Mouse (Mus musculus): ENCODE measurements around the gene Aip. TPM values are rescaled to one million over a fixed set of nuclear protein-coding genes. Genes with fewer than 3 reads are reported as not detected.

Gene Aip
- 93.5 and 94.5 TPM in 2 replicates for polyA plus RNA-seq (2014; fragmentation: Nextera tagmentation; extraction: Ambion mirVana)

DNA sequence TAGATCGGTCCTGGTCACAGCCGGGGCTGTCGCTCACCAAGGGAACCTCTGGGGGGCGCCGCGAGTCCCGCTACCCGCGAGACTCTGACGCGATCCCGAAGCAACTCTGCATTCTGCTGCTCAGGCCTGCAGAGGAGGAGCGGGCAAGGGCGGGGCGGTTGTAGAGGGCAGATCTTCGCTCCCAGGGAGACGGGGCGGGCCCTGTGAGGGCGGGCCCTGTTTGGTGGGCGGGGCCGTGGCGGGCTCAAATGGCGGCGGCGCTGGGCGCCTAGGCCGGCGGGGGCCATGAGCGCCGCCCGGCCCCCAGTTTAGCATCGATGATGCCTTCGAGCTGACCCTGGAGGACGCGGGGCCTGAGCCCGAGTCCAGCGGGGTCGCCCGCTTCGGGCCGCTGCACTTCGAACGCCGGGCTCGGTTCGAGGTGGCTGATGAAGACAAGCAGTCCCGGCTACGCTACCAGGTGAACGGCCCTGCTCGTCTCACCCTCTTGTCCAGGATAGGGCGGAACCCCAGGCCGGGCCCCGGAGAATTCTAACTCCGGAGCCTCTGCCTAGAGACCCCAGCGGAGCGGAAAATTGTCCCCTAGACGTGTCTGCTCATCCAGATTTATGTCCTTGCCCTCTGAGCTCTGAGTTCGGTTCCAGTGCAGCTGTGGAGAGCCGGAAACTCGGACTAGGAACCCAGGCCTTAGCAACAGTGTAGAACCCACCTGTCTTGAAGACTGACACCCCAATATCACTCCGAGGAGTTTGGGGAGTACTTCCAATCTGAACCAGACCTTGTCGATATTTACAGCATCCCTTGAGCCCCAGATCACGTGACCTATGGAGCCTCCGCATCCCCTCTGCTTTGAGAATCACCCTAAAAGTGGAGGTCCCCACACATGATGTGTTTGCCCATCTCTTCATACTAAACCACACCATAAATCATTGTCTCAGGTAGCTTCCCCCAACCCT, at the start of gene Aip:
TSS of gene Aip (minus strand) at position 118 of the 956 bp plus-strand sequence.
- H3K9me3 ChIP-seq (ENCODE audit: low read depth, low read length): no peaks in the 10 kb centered on the region

DNA sequence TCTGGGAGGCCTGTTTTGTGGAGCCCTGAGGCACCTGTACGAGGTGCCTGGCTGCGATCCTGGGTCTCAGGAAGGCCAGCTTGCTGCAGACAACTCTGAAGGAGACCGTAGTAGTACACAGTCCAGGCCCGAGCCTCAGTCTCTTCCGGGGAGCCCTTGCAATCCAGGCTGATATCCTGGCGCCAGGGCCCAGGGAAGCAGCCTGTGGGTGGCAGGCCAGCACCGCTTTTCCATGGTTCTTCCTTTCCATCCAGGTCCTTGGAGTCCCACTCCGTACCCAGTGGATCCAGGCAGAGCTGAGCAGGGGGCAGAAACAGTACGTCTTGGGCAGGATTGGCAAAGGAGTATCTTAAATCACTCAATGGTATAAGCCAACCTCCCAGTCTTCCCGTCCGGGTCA, 47.3 kb upstream of the Aip start:
- H3K9me3 ChIP-seq (ENCODE audit: low read depth, low read length): no peaks in the 10 kb centered on the region
- H3K27ac ChIP-seq (ENCODE audit: low read depth): no peak overlapping the region
- peaks cover 3% of the 10 kb centered on the region; the same call in 1 of the 2 replicates for H3K4me1 ChIP-seq (ENCODE audit: insufficient read depth)
- no peaks in the 10 kb centered on the region for H3K27me3 ChIP-seq (ENCODE audit: insufficient read depth, low read length)
- no peak overlapping the region for H3K9ac ChIP-seq
- WGBS: 52% methylated on average over 11 of the region's 11 CpGs
- TF ChIP-seq CTCF (IDR thresholded peaks at IDR 0.05; ENCODE audit: low read depth): no peak
- DNase-seq (no peak), ATAC-seq (ENCODE audit: insufficient read depth) (no peak)
- H3K4me2 ChIP-seq: no peak overlapping the region
- no peaks in the 10 kb centered on the region for H3K36me3 ChIP-seq (ENCODE audit: insufficient read depth)
- no peak overlapping the region for H3K4me3 ChIP-seq (ENCODE audit: low read depth, low read length)

More for the DNA sequence above, at the start of gene Aip:
- TF ChIP-seq CTCF (IDR thresholded peaks at IDR 0.05; ENCODE audit: low read depth): peak; percentile 73
- Histone ChIP-seq H3K4me3 (ENCODE audit: low read depth, low read length) (peak within 1 kb of the TSS; percentile 89), H3K9ac (peak within 1 kb of the TSS; percentile 89), H3K27ac (ENCODE audit: low read depth) (peak within 1 kb of the TSS; percentile 30), H3K4me2 (peak within 1 kb of the TSS; percentile 90), H3K4me1 (ENCODE audit: insufficient read depth) (peaks cover 10% of the 10 kb centered on the region), H3K36me3 (ENCODE audit: insufficient read depth) (peaks cover 21% of the 10 kb centered on the region), H3K27me3 (ENCODE audit: insufficient read depth, low read length) (no peaks in the 10 kb centered on the region)
- ATAC-seq (ENCODE audit: insufficient read depth) (peak; percentile 95), DNase-seq (peak; percentile 99)
- WGBS: under 1% methylated on average over 64 of the region's 64 CpGs

DNA sequence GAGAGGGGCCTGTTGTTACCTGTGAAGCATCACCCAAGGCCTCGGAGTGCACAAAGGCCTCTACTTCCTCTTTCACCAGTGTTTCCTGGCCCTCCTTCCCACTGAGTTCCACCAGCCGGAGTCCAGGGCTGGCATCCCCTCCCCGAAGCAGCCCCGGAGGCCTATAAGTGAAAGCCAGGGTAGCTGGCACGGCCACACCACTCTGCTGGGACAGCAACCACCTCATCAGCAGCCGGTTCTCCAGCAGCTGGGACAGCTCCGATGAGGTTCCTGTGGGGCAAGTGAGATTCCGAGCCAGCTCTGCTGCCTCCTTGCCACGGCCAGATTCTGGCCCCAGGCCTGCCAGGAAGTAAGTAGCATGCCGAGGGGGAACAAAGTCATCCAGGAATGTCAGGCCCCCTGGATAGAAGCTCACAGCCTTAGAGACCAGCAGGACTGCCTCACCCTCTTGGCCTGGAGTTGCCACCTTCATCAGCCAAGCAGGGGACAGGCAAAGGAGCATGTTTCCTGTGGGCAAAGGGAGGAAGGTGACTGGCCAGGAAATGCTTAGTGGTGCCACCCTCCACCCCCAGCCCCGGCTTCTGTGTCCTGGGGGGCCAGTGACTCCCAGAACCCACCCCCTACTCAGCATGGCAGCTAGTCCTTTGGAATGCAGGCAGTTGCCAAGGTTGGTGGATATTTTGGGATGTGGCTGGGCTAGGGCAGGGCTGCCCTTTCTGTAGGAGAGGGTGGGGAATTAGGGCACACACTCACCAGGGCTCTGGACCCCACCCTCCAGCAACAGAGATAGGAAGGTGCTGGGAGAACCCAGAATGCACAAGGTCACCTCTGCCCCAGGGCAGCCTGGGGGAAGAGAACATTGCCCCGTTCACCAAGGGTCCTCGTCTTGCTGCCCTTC, 46.0 kb upstream of the Aip start:
- Histone ChIP-seq H3K27me3 (ENCODE audit: insufficient read depth, low read length) (no peaks in the 10 kb centered on the region), H3K9me3 (ENCODE audit: low read depth, low read length) (no peaks in the 10 kb centered on the region), H3K27ac (ENCODE audit: low read depth) (peak overlapping the region; percentile 24; the same call in 1 of the 2 replicates), H3K4me1 (ENCODE audit: insufficient read depth) (peaks cover 3% of the 10 kb centered on the region; the same call in 1 of the 2 replicates), H3K4me2 (no peak overlapping the region), H3K36me3 (ENCODE audit: insufficient read depth) (no peaks in the 10 kb centered on the region), H3K4me3 (ENCODE audit: low read depth, low read length) (no peak overlapping the region), H3K9ac (no peak overlapping the region; the same call in 1 of the 2 replicates)
- 53% methylated on average over 13 of the region's 13 CpGs for WGBS
- DNase-seq (no peak), ATAC-seq (ENCODE audit: insufficient read depth) (no peak)
- TF ChIP-seq CTCF (IDR thresholded peaks at IDR 0.05; ENCODE audit: low read depth): no peak

DNA sequence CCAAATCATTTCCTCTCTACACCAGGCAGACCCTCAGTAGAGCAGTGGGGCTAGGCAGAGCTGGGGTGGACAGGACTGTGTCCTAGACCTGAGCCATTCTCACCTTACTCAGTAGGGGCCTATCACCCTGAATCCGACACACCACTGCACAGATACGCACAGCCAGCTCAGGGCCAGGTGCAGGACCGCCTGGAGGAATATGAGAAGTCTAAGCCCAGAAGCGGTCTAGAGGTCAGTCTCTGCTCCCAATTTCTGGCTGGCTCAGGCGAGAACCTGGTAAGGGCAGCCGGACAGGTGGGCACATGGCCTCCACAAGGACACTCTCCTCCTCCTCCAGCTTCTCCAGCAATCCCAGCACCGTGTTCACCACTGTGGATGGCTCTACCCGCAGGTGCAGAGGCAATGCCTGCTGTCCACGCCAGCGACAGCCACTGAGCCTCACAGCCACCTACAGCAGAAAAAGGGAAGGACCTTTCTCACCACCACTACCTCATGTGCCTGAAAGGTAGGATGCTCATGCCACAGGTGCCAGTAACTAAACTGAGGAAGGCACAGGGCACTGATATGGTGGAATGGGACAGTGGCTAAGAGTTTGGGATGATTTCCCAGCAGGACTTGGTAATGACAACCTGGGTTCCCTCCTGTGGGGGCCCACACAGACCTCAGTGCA, 45.2 kb upstream of the Aip start:
- no peaks in the 10 kb centered on the region for H3K36me3 ChIP-seq (ENCODE audit: insufficient read depth)
- no peaks in the 10 kb centered on the region for H3K9me3 ChIP-seq (ENCODE audit: low read depth, low read length)
- H3K27ac ChIP-seq (ENCODE audit: low read depth): no peak overlapping the region
- 85% methylated on average over 10 of the region's 10 CpGs for WGBS
- ATAC-seq (ENCODE audit: insufficient read depth): no peak
- no peak overlapping the region; the same call in 1 of the 2 replicates for H3K4me2 ChIP-seq
- no peak for TF ChIP-seq CTCF (IDR thresholded peaks at IDR 0.05; ENCODE audit: low read depth)
- H3K4me3 ChIP-seq (ENCODE audit: low read depth, low read length): no peak overlapping the region
- H3K9ac ChIP-seq: no peak overlapping the region; the same call in 1 of the 2 replicates
- H3K4me1 ChIP-seq (ENCODE audit: insufficient read depth): peaks cover 3% of the 10 kb centered on the region; the same call in 1 of the 2 replicates
- no peak for DNase-seq
- H3K27me3 ChIP-seq (ENCODE audit: insufficient read depth, low read length): no peaks in the 10 kb centered on the region

DNA sequence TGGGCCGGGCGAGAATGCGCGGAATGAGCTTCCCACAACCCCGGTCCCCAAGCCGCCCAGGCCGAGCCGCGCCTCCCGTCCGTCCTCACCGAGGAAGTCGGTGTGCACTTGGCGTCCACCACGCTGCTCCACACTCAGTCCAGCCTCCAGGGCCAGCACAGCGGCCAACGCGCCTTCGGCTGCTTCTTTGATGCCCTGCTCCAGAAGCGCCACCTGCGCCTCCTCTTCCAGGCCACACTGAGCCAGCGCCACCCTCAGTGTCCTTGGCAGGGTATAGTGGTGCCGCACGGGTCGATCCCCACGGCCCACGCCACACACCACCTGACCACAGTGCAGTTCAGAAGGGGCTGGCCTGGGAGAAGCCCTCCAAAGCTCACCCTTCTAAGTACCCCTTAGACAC, 44.2 kb upstream of the Aip start:
- WGBS: 6% methylated on average over 27 of the region's 27 CpGs
- Histone ChIP-seq H3K27ac (ENCODE audit: low read depth) (peak overlapping the region; percentile 86), H3K9me3 (ENCODE audit: low read depth, low read length) (no peaks in the 10 kb centered on the region), H3K4me3 (ENCODE audit: low read depth, low read length) (peak overlapping the region; percentile 46), H3K36me3 (ENCODE audit: insufficient read depth) (no peaks in the 10 kb centered on the region), H3K9ac (peak overlapping the region; percentile 77), H3K4me1 (ENCODE audit: insufficient read depth) (no peaks in the 10 kb centered on the region), H3K4me2 (peak overlapping the region; percentile 91), H3K27me3 (ENCODE audit: insufficient read depth, low read length) (no peaks in the 10 kb centered on the region)
- peak; percentile 59 for ATAC-seq (ENCODE audit: insufficient read depth)
- no peak for DNase-seq
- TF ChIP-seq CTCF (IDR thresholded peaks at IDR 0.05; ENCODE audit: low read depth): no peak

DNA sequence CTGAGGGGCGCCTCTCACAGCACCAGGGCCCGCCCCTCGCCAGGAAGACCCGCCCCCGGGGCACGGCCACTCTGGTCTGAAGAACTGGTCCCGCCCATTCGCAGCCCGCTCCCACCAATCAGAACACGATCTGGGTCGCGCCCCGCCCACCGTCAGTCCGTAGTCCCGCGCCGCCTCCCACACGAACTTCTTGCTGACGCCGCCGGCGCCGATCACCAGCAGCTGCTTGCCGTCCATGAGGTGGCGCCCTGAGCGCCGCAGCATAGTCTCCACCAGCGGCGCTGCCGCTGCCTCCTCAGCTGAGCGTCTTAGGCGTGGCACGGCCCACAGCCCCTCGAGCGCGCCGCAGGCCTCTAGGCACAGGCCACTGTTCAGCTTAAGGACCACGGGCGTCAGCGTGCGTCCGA, 43.7 kb upstream of the Aip start:
- H3K4me1 ChIP-seq (ENCODE audit: insufficient read depth): no peaks in the 10 kb centered on the region
- peak overlapping the region; percentile 91 for H3K4me2 ChIP-seq
- DNase-seq (peak; percentile 100), ATAC-seq (ENCODE audit: insufficient read depth) (peak; percentile 96)
- peak; percentile 86 for TF ChIP-seq CTCF (IDR thresholded peaks at IDR 0.05; ENCODE audit: low read depth)
- no peaks in the 10 kb centered on the region for H3K36me3 ChIP-seq (ENCODE audit: insufficient read depth)
- H3K9me3 ChIP-seq (ENCODE audit: low read depth, low read length): no peaks in the 10 kb centered on the region
- H3K27ac ChIP-seq (ENCODE audit: low read depth): peak overlapping the region; percentile 86
- H3K27me3 ChIP-seq (ENCODE audit: insufficient read depth, low read length): no peaks in the 10 kb centered on the region
- peak overlapping the region; percentile 77 for H3K9ac ChIP-seq
- WGBS: under 1% methylated on average over 43 of the region's 43 CpGs
- H3K4me3 ChIP-seq (ENCODE audit: low read depth, low read length): peak overlapping the region; percentile 46

Measured in lung, embryonic 14.5 days (tissue).